Mouse (Mus musculus) heart, embryonic 16.5 days (tissue): Measurements from ENCODE around the gene Tmem181a. TPM values are rescaled to one million over a fixed set of nuclear protein-coding genes. Genes with fewer than 3 reads are reported as not detected.
"Not testable (repeated sequence)": the region's sequence is repeated elsewhere in the genome, so short reads cannot be mapped to it uniquely, and the experiment has no call there.

Experiments used
- ATAC-seq: fragments of 200-750 bp; cut with Nextera tagmentation; replicated peaks from 2 replicates; pipeline ENCODE4 v1.8.0; 2017; ENCODE audit warnings: moderate number of reproducible peaks; ENCODE audit not compliant: insufficient read depth, low FRiP score; ENCODE audit errors: extremely low read depth
- H3K27ac ChIP-seq: fragments of 300-500 bp; sonication (generic); 2 replicates; pipeline ENCODE4 v1.5.1; 2014; ENCODE audit warnings: mild to moderate bottlenecking, low read length, control low read depth, moderate library complexity
- H3K27me3 ChIP-seq: fragments of 300-500 bp; sonication (generic); 2 replicates; pipeline ENCODE4 v1.6.1; 2014; ENCODE audit warnings: low read length, mixed read lengths; ENCODE audit not compliant: control insufficient read depth, insufficient read depth
- H3K36me3 ChIP-seq: fragments of 300-500 bp; sonication (generic); 2 replicates; pipeline ENCODE4 v1.6.1; 2014; ENCODE audit not compliant: control insufficient read depth, insufficient read depth
- H3K4me1 ChIP-seq: fragments of 300-500 bp; sonication (generic); 2 replicates; pipeline ENCODE4 v1.6.1; 2014; ENCODE audit warnings: low read length, mixed read lengths; ENCODE audit not compliant: control insufficient read depth, insufficient read depth
- H3K4me2 ChIP-seq: fragments of 300-500 bp; sonication (generic); 2 replicates; pipeline ENCODE4 v1.6.1; 2014; ENCODE audit warnings: low read depth, mild to moderate bottlenecking, control low read depth, low read length
- H3K4me3 ChIP-seq: fragments of 300-500 bp; sonication (generic); 2 replicates; pipeline ENCODE4 v1.5.1; 2014; ENCODE audit warnings: mild to moderate bottlenecking, control low read depth, low read length
- H3K9ac ChIP-seq: fragments of 300-500 bp; sonication (generic); 2 replicates; pipeline ENCODE4 v1.6.1; 2014; ENCODE audit warnings: low read length, control low read depth
- H3K9me3 ChIP-seq: fragments of 300-500 bp; sonication (generic); replicated peaks from 2 replicates; pipeline ENCODE4 v1.6.1; 2016; ENCODE audit warnings: low read length; ENCODE audit not compliant: control insufficient read depth
- WGBS: fragments of 180-500 bp; shearing (Covaris S2); extraction: QIAGEN DNeasy Blood & Tissue Kit; methylation state at CpG from one replicate; pipeline ENCODE4 v1.1.7; 2014; 5-methylcytosine and 5-hydroxymethylcytosine counted together
- polyA plus RNA-seq: library from polyadenylated mRNA; unstranded; fragments of >200 nt; fragmentation: Nextera tagmentation; extraction: Ambion mirVana; gene quantifications from 2 replicates; pipeline ENCODE4 v1.2.1, GENCODE M21; 2015

The Tmem181a gene
- polyA plus RNA-seq, 1 experiment from 2014 or later, result 14.9 TPM

DNA sequence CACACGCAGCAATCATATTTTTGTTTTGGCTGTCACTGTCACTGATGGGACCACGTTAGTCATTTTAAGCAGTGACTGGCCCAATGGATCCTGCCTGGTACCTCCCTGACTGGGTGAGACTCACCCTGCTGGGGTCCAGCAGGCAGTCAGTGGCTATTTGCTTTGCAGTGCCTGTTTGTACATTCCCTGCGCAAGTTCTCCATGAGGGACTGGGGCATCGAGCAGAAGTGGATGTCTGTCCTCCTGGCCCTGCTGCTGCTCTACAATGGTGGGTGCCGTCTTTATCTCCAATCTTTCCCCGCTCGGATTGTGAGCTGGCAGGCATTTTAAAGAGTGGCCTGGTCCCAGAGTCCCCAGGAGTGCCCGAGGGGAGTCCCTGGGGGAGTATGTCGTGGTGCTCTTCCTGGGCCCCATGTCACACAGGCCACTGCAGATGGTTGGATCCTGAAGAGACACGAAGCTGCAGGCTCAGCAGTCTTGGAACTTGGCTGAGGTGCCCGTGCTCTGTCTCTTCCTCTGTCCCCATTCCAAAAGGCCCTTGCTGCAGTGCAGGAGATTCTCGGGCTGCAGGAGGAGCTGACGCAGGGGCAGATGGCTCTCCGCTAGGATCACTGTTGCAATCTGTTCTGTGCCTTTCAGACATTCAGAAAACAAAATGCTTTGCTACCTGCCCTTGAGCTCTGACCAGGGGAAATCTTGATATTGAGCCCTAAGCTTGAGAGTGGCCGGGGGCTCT, 40.6 kb downstream of the Tmem181a start:
- ATAC-seq, H3K4me1 ChIP-seq, H3K27ac ChIP-seq, H3K27me3 ChIP-seq, H3K4me3 ChIP-seq, H3K9ac ChIP-seq, H3K4me2 ChIP-seq, H3K36me3 ChIP-seq, H3K9me3 ChIP-seq: not testable (repeated sequence)
- 85% methylated on average over 9 of the region's 15 CpGs for WGBS

DNA sequence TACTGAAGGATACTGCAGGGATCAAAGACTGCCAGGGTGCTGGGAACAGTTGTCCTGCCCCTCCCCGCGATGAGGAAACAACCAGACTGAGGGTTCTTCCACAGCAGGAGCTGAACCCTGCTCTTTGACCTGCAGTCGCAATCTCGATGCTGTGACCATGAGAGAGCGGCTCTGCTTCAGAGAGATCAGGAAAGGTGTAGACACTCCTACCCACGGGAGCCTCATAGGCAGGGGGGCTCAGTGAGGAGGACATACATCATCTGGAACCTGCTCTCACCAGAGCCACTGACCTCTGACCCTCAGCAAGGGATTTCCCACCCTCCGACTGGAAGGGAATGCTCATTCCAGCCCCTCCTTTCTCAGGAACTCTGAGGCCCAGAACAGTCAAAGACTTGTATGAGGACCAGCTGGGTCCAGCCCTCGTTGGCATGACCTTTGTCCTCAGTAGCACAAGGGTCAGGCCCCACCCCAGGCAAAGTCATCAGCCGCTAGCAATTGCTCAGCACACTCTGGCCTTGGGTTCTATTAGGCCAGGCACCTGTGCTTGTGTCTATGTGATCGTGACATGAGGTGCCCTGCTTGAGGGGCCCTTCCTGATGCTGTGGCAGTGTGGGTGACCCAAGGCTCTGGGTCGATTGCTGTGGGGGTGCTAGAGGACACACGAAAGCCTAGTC, 43.7 kb downstream of the Tmem181a start:
- H3K9me3 ChIP-seq, H3K4me1 ChIP-seq, H3K4me2 ChIP-seq, ATAC-seq, H3K4me3 ChIP-seq, H3K36me3 ChIP-seq, H3K9ac ChIP-seq, H3K27me3 ChIP-seq, H3K27ac ChIP-seq: not testable (repeated sequence)
- WGBS, result 77% methylated on average over 6 of the region's 12 CpGs

DNA sequence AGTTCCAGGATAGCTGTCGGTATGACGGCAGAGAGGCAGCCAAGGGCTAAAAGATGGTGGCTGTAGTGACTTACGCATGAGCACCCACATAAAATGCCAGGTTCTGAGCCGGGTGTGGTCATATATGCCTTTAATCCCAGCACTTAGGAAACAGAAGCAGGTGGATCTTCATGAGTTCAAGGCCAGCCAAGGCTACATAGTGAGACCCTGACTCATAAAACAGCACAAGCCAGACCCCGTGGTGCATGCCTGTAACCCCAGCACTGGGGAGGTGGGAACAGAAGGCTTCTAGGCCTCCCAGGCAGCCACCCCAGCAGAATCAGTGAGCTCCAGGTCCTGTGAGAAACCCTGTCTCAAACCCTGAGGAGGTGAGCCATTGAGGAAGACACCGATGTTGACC, 48.2 kb downstream of the Tmem181a start:
- H3K27ac ChIP-seq, H3K9ac ChIP-seq: not testable (repeated sequence)

DNA sequence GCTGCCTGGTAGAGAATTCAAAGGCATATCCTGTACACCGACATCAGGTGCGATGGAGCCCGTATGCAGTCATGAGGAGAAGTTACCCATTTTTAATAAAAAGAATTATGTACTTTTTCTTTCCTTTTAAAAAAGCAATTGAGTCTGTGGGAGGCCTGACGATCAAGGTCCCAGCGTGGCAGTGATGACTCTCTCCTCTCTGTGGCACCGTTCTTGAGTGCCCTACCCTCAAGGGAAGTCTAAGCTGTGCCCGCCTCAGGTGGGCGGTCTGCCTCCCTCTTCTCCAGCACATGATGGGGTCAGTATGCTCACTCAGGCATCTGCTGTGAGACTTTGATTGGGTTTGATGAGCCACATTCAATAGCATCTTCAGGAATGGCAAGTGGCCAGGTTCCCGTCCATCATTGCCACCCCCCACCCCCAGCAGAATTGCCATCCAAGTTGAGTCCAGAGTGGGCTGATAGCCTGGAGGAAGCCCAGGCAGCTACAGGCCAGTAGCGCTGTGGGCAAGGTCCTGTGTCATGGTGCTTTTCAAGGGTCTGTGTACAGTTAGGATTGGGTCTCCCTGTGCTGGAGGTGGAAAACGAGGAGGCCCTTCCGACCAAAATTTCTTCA, 49.1 kb downstream of the Tmem181a start:
- 85% methylated on average over 10 of the region's 12 CpGs for WGBS
- not testable (repeated sequence) for H3K27ac ChIP-seq, H3K4me1 ChIP-seq, H3K9me3 ChIP-seq, H3K9ac ChIP-seq, H3K27me3 ChIP-seq, H3K4me3 ChIP-seq, H3K36me3 ChIP-seq, ATAC-seq, H3K4me2 ChIP-seq

More for the DNA sequence above, 48.2 kb downstream of the Tmem181a start:
- not testable (repeated sequence) for H3K4me3 ChIP-seq, ATAC-seq, H3K27me3 ChIP-seq, H3K4me2 ChIP-seq, H3K9me3 ChIP-seq, H3K36me3 ChIP-seq, H3K4me1 ChIP-seq
- WGBS, result 94% methylated on average over 5 of the region's 6 CpGs

DNA sequence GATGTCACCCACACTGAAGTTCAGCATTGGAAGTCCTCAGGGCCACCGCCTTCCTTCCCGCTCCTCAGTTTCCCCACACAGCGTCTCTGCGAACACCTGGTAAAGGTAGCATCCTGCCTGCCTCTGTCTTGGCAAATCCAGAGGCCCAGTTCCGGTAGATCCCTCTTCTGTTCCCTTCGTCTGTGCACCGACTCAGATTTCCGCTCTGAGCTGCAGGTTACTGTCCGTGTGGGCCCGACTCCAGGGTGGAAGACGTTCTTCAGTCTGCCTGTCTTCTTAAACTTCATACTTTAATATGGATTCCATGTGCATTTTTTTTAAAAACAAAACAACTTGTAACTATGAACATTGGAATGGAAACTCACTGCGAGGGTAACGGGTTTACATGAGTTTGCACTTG, 49.8 kb downstream of the Tmem181a start:
- H3K4me2 ChIP-seq, ATAC-seq: not testable (repeated sequence)
- WGBS, result 92% methylated on average over 9 of the region's 13 CpGs

DNA sequence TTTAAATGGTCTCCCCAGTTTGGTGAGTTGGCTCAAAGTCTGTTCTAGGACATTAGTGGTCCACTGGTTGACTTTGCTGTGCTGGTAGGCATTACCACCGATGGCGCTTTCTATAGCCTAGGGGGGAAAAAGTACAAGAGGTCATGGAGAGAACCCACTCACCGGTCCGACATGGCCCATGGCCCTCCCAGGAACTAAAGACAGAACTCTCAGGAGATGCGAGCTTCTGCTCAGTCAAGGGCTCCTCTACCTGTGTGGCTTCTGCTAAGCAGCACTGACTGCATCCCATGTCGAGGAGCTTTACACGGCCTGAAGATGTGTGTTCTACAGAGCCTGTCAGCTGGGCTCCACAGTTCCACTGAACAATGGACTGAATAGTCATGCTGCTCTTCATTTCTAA, 55.1 kb downstream of the Tmem181a start:
- ATAC-seq, H3K27ac ChIP-seq, H3K4me2 ChIP-seq, H3K4me1 ChIP-seq, H3K9ac ChIP-seq, H3K36me3 ChIP-seq, H3K27me3 ChIP-seq, H3K4me3 ChIP-seq, H3K9me3 ChIP-seq: not testable (repeated sequence)
- WGBS, result 90% methylated on average over 7 of the region's 7 CpGs

More for the DNA sequence above, 49.8 kb downstream of the Tmem181a start:
- H3K9me3 ChIP-seq, H3K4me3 ChIP-seq, H3K36me3 ChIP-seq, H3K27me3 ChIP-seq, H3K4me1 ChIP-seq, H3K9ac ChIP-seq, H3K27ac ChIP-seq: not testable (repeated sequence)

DNA sequence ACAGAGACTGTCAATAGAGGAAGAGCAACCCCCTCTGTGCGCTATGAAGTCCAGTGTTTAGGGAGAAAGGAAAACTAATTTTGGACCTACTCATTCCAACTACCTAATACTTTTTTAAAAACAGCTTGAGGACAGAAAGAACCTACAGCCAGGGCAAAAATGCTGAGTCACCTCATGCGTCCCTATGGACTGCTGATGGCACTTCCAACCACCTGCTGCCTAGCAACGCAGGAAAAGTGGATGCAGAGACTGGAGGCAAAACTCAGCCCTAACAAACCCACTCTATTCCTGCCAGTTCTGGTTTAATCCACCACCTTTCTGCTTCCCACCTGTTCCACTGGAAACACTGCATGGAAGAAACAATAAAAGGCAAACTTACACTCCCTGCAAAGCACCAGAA, 56.1 kb downstream of the Tmem181a start:
- not testable (repeated sequence) for H3K4me3 ChIP-seq, ATAC-seq, H3K27ac ChIP-seq, H3K36me3 ChIP-seq, H3K9ac ChIP-seq, H3K27me3 ChIP-seq, H3K4me1 ChIP-seq, H3K9me3 ChIP-seq, H3K4me2 ChIP-seq
- 67% methylated on average over 3 of the region's 3 CpGs for WGBS

DNA sequence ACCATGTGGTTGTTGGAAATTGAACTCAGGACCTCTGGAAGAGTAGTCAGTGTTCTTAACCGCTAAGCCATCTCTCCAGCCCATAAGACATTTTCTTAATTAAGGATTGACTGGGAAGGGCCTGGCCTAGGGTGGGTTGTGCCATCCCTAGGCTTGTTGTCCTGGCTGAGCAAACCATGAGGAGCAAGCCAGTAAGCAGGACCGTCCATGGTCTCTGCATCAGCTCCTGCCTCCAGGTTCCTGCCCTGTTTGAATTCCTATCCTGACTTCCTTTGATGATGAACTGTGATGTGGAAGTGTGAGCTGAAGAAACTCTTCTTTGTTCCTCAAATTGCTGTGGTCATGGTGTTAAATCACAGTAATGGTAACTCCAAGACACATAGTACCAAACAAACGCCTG, 57.8 kb downstream of the Tmem181a start:
- 72% methylated on average over 2 of the region's 3 CpGs for WGBS
- not testable (repeated sequence) for H3K27me3 ChIP-seq, H3K4me1 ChIP-seq, H3K4me2 ChIP-seq, ATAC-seq, H3K9me3 ChIP-seq, H3K36me3 ChIP-seq, H3K9ac ChIP-seq, H3K27ac ChIP-seq, H3K4me3 ChIP-seq

DNA sequence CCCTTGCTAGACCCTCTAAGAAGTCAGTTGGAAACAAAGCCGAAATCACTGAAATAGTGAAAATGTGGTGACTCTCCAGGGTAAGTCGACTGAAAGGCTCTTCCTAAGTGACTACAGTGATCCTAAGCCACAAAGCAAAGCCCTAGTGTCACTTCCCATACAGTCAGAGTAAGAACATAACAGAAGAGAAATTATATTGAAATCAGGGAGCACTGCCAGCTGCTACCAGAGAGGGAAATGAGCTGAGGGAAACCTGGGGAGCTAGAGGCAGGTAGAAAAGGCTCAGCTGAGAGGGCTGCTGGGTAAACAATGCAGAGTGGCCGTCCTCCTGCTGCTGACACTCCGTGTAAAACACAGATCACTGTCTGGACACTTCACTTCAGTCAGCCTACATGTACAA, 59.0 kb downstream of the Tmem181a start:
- H3K9ac ChIP-seq, H3K4me3 ChIP-seq, ATAC-seq, H3K4me2 ChIP-seq, H3K27ac ChIP-seq, H3K4me1 ChIP-seq, H3K27me3 ChIP-seq, H3K36me3 ChIP-seq, H3K9me3 ChIP-seq: not testable (repeated sequence)
- 17% methylated on average over 2 of the region's 4 CpGs for WGBS
